Mouse (Mus musculus) heart, postnatal 14 days (tissue): ENCODE data around the gene Cwc22. TPM values are rescaled to one million over a fixed set of nuclear protein-coding genes. Genes with fewer than 3 reads are reported as not detected.

ENCODE experiments used
- DNase-seq, 2 experiments: peaks; one replicate each; pipeline ENCODE4 v3.0.0; 2021 to 2022
- intact Hi-C: fragments of 180-260 bp; cut with DNase I; formaldehyde crosslinking; loops from one replicate; pipeline ENCODE4 v1.15.1; 2025
- total RNA-seq, 2 experiments: library from RNA; stranded (reverse); gene quantifications; 2 replicates each; pipeline ENCODE4 v1.2.3; 2021

Cwc22 gene
- total RNA-seq, 2 experiments from 2014 or later: 14.9 to 17.6 TPM

DNA sequence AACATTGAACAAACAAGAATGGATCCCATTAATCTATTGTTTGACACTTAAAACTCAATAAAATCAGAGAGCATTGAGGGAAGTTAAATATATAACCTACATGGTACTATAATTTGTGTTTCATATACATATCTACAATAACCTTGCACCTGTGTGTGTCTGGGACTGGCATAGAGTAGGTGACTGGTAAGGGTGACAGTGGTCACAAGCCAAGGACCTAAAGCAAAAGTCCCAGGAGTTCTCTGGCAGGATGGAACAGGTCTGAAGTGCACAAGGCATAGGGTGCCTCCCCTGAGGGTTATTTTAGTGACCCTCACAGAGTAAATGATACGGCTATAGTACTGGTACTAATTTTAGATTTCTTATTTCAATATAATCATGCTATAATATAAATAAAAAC lies 14.2 kb downstream of the Cwc22 start:
- DNase-seq: no peak
- intact Hi-C loops: no loop called here

DNA sequence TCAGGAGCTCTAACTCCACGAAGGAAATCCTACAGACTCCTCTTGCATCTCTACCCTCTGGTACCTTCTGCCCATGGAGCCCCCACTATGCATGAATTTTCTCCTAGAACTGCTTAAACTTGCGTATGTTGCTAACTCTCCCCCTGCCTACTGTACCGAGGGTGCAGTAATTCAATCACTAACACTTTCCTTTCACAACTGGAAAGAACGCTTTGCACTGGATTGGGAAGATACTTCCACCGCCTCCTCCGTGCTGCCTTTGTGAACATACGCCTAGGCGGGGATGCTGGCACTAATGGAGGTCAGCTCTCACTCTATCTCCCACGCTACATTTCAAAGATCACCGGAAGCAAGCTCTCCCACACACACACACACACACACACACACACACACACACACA lies 17.8 kb downstream of the Cwc22 start:
- intact Hi-C loops: no loop called here
- DNase-seq: no peak

DNA sequence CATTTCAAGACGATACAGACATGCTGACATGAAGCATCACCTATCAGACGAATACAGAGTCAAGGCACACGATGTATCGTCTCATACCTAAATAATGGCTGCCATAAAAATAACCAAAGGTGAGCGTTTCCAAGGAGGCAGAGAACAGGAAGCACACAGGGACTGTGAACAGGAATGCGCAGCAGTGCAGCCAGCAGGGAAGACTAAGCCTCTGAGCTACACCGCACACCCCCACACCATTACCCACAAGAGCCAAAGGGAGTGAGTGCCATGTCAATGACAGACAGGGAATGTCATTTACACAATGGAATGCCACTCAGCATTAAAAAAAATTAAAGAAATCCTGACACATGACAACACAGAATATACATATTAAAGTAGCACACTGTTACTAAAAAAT lies 19.7 kb downstream of the Cwc22 start:
- intact Hi-C loops: no loop called here
- DNase-seq: no peak

DNA sequence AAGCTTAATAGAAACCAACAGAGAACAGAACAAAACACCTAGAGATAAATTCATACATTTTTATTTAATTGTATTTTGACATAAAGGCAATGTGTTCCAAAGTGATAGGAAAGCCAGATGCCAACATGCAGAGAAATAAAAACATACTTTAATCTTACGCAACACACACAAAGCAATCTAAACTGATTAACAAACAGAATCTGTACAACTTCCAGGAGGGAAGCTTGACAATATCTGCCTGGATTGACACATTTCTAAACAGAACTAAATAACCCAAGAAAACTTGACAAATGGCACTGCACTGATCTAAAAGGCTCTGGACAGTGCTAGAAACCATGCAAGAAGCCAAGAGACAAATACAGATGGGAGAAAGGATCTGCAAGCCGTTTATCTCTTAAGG lies 20.2 kb downstream of the Cwc22 start:
- intact Hi-C loops: no loop called here
- DNase-seq: no peak

- DNase-seq: no peak
- intact Hi-C loops: no loop called here
Measured at GRCm38 (mm10) chr2:77925187-77925924, 20.8 kb downstream of the Cwc22 start.

GRCm38 (mm10) chr2:77924003-77924402 lies 22.2 kb downstream of the Cwc22 start:
- no peak for DNase-seq
- intact Hi-C loops: no loop called here

DNA sequence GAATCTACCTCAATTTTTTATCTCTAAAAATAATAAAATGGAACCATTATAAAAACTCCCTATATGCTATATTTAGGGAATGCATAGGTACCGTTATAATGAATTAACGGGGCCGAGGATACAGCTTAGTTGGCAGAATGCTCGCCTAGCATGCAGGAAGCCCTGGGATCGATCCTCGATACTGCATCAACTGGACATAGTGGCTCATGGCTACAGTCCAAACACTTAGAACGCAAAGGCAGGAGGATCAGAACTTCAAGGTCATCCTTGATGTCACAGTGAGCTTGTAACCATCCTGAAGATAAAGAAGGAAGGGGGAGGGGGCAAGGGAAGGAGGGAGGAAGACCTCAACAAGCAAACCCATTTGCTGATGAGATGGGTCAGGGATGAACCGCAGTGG lies 23.0 kb downstream of the Cwc22 start:
- intact Hi-C loops: no loop called here
- DNase-seq: no peak

DNA sequence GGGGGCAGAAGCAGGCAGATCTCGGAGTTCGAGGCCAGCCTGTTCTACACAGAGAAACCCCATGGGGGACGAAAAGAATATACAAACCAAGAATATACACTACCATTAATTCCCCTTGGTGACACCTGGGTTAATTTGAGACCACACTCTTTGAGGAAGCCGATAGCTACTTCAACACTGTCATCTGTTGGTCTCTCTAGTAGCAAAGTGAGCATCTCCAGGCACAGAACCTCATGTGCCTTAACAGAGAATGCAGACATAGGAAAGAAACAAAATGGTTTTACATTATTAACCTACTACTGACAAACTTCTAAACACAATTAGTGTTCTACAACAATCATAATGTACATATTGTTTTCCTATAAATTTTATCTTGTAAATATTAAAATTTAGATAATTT lies 24.9 kb downstream of the Cwc22 start:
- DNase-seq: no peak
- intact Hi-C loops: no loop called here

DNA sequence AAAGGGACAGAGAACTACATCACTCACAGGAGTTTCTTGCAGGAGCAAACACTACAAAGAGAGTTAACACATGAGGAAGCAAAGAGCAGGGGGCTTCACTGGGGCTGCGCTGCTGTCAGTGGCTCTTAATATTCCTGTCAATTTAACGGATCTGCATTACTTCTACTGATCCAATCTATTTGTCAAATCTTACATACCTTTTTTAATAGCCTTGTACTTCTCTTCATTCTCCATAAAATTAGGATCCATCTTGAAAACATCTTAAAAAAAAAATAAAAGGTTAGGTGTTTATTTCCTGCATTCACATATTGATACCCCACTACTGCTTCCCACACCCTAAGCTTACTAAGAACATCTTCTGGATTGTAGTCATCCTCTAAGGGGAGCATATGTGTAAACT lies 25.6 kb downstream of the Cwc22 start:
- DNase-seq: no peak
- intact Hi-C loops: no loop called here

- DNase-seq: no peak
- intact Hi-C loops: no loop called here
Measured at GRCm38 (mm10) chr2:77918474-77918873, 27.7 kb downstream of the Cwc22 start.

- intact Hi-C loops: no loop called here
- DNase-seq: no peak
Measured at GRCm38 (mm10) chr2:77918006-77918405, 28.2 kb downstream of the Cwc22 start.

- intact Hi-C loops: no loop called here
- no peak for DNase-seq
Measured at GRCm38 (mm10) chr2:77917360-77917734, 28.8 kb downstream of the Cwc22 start.

- no peak for DNase-seq
- intact Hi-C loops: no loop called here
Measured at GRCm38 (mm10) chr2:77916586-77917359, 29.4 kb downstream of the Cwc22 start.

- DNase-seq: no peak
- intact Hi-C loops: no loop called here
Measured at GRCm38 (mm10) chr2:77915187-77915586, 31.0 kb downstream of the Cwc22 start.

DNA sequence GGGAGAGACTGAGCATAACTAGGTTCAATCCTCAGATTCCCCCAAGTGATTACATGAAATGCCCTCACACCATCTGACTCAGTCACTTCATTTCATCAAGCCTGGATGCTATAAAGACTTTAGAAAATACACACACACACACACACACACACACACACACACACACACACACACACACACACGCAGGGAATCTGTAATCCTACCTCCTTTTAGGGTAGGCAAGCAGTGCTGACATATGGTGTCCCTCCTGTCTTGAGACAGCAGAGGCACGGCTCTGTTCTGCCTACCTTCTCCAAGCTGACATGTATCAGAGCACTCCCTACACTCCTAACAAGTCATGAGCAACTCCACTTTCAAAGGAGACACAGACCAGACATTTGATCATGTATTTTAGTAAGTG lies 32.5 kb downstream of the Cwc22 start:
- intact Hi-C loops: no loop called here
- no peak for DNase-seq

GRCm38 (mm10) chr2:77912197-77912596 lies 34.0 kb downstream of the Cwc22 start:
- no peak for DNase-seq
- intact Hi-C loops: no loop called here

DNA sequence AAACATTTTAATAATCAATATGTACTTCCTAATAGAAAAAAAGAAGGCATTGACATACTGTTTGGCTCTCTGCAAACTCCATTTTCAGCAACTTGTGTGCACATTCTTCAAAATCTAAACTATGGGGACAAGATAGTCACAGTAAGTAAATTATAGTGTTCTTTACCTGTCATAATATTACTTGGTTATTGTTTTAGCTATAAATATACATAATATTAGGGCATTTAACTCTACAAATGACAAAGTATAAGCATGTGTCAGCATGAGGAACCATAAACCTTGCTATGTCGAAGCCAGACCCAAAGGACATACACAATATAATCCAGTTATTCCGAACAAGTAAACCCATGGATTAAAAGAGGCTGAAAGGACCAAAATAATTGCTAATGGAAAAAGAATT lies 34.7 kb downstream of the Cwc22 start:
- DNase-seq: no peak
- intact Hi-C loops: no loop called here

GRCm38 (mm10) chr2:77910216-77910615 lies 36.0 kb downstream of the Cwc22 start:
- DNase-seq: no peak
- intact Hi-C loops: no loop called here

DNA sequence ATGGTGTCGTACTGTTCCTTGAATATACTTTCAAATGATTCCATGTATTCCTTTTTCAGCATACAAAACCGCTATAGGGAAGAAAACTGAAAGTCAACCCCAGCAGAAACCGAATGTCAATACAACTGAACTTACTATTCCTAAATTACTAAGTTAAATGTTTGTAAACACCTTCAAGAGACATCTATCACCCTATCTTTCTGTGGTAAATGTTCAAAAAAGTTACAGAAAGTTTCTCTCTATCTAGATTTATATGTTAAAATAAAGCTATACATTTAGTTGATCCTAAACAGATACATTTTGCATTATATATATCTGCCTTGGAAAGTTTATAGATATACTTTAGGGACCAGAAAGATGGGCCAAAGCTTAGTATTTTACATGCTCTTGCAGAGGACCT lies 39.0 kb downstream of the Cwc22 start:
- DNase-seq: no peak
- intact Hi-C loops: no loop called here

DNA sequence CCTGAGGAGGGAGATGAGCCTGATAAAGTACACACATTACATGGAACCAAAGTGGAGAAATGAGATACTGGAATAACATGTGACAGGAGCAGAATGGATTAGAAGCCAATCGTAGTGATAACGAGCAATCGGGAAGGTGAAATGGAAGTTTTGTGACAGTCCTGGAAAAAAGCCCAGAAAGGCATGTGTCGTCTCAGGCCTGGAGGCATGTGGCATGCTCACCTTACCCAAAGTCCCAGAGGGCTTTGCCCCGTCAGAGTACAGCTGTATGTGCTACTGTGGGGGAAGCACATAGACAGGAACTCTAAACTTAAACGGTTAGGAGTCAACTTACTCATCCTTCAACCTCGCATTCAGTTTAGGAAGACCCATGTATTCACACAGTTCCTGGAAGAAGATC lies 41.2 kb downstream of the Cwc22 start:
- no peak for DNase-seq
- intact Hi-C loops: no loop called here

GRCm38 (mm10) chr2:77904495-77904894 lies 41.7 kb downstream of the Cwc22 start:
- intact Hi-C loops: no loop called here
- DNase-seq: no peak

DNA sequence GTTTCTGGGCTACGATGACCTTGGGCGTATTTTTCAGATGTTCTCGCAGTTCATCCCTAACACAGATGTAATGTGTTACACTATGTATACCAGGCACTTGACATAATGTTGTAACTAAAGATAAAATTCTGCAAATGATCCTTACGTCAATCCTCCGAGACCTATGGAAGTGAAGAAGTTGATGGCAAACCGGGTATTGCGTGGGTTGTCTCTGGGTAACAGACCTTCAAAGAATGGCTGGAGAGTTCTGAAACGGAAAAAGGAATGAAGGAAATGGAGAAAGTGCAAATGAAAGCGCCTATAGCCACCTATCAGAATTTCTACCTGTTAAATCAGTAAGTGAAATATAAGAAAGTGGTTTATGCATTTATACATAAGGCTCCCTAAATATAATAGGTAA lies 42.2 kb downstream of the Cwc22 start:
- no peak for DNase-seq
- intact Hi-C loops: no loop called here
